Mouse (Mus musculus) heart, adult 2 months (tissue): Measurements from ENCODE around the gene Lrp11. TPM values are rescaled to one million over a fixed set of nuclear protein-coding genes. Genes with fewer than 3 reads are reported as not detected.

ENCODE experiments used
- DNase-seq, 2 experiments: peaks; one replicate each; pipeline ENCODE4 v3.0.0; 2021
- H3K27ac ChIP-seq: fragments of 200-600 bp; 2 replicates; pipeline ENCODE4 v1.8.1; 2022
- H3K27me3 ChIP-seq: fragments of 200-500 bp; 2 replicates; pipeline ENCODE4 v1.6.1; 2012; ENCODE audit warnings: mild to moderate bottlenecking, low read length, inconsistent platforms, mixed read lengths; ENCODE audit not compliant: control insufficient read depth, insufficient read depth
- H3K36me3 ChIP-seq: fragments of 200-500 bp; 2 replicates; pipeline ENCODE4 v1.6.1; 2012; ENCODE audit warnings: low read length, inconsistent platforms; ENCODE audit not compliant: control insufficient read depth, insufficient read depth
- H3K4me1 ChIP-seq: fragments of 200-500 bp; 2 replicates; pipeline ENCODE4 v1.6.1; 2011; ENCODE audit warnings: low read length; ENCODE audit not compliant: control insufficient read depth, insufficient read depth
- H3K4me3 ChIP-seq: fragments of 200-600 bp; 2 replicates; pipeline ENCODE4 v1.8.1; 2022
- H3K79me2 ChIP-seq: fragments of 200-500 bp; replicated peaks from 2 replicates; pipeline ENCODE4 v1.6.1; 2012; ENCODE audit warnings: mild to moderate bottlenecking, inconsistent platforms, low read length, moderate library complexity, mixed read lengths; ENCODE audit not compliant: control insufficient read depth, insufficient read depth
- H3K9ac ChIP-seq: fragments of 200-500 bp; 2 replicates; pipeline ENCODE4 v1.6.1; 2012; ENCODE audit warnings: low read depth, mild to moderate bottlenecking, control low read depth, inconsistent platforms, low read length, mixed read lengths
- CTCF ChIP-seq: fragments of 200-600 bp; IDR thresholded peaks from 2 replicates; pipeline ENCODE4 v1.8.1; 2022; ENCODE audit warnings: antibody characterized with exemption, mild to moderate bottlenecking, moderate library complexity
- EP300 ChIP-seq: fragments of 200-500 bp; IDR thresholded peaks from 2 replicates; pipeline ENCODE4 v1.6.1; 2011; ENCODE audit warnings: low read depth, low read length, control low read depth; ENCODE audit not compliant: insufficient read depth
- POLR2A ChIP-seq: fragments of 200-500 bp; IDR thresholded peaks from 2 replicates; pipeline ENCODE4 v1.6.1; 2011; ENCODE audit warnings: mild to moderate bottlenecking, low read depth, low read length, control low read depth; ENCODE audit not compliant: insufficient read depth
- WGBS: fragments of 180-500 bp; shearing (Covaris S2); methylation state at CpG from one replicate; pipeline ENCODE4 v1.1.7; 2018; 5-methylcytosine and 5-hydroxymethylcytosine counted together
- intact Hi-C: fragments of 180-260 bp; cut with DNase I; formaldehyde crosslinking; loops from one replicate; pipeline ENCODE4 v1.15.1; 2025
- long read RNA-seq: library from polyadenylated mRNA; stranded (forward); transcript quantifications from one replicate; pipeline ENCODE4 v2.0.0, GENCODE M21; 2021
- polyA plus RNA-seq: library from polyadenylated mRNA; depleted of rRNA; stranded (reverse); fragments of >200 nt; gene quantifications from 2 replicates; pipeline ENCODE4 v1.2.3, GENCODE M21; 2012; rRNA removed
- total RNA-seq, 2 experiments: library from RNA; stranded (reverse); gene quantifications; 2 replicates each; pipeline ENCODE4 v1.2.3; 2021

The Lrp11 gene
- total RNA-seq (1 to 10 TPM; 2.2 to 3.0 TPM), polyA plus RNA-seq (3.0 and 4.2 TPM in 2 replicates)
- long read RNA-seq, partial matches to known transcripts: 1 of 5 reads
- long read RNA-seq, other reads (novel, unspliced or antisense): 0 of 5 reads

DNA sequence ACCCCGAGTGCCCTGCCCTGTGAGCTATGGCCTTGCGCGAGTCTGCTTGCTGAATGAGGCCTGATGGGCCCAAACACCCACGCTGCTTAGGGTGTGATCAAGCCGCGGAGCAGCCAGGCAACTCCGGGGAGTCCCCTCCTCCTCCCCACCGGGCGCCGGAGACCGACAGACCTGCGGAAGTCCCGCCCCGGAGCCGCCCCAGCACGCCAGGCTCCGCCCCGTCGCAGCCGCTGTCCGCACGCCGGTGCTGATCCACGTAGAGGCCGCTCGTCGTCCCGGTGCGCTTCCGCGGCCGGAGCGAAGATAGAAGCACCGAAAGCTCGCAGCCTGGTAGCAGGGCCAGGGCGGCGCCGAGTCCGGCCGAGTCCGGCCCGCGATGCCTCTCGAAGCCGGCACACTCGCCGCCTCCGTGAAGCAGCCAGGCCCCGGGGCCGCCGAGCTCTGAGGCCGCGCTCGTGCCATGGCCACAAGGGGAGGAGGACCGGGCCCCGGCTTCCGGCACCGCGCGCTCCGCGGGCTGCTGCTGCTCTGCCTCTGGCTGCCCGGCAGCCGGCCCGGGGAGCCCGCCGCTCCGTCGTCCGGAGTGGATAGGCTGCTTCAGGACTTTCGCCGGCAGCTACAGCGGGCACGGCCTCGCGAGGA lies at the start of gene Lrp11:
TSS of gene Lrp11 (plus strand) at position 209 of the 642 bp plus-strand sequence.
- no peak for TF ChIP-seq EP300
- peak; percentile 35; the same call in 1 of the 2 replicates for TF ChIP-seq POLR2A
- peak; percentile 21 for TF ChIP-seq CTCF
- no peaks in the 10 kb centered on the region for H3K79me2 ChIP-seq
- DNase-seq: peak; percentile 93 to 98
- H3K36me3 ChIP-seq: no peaks in the 10 kb centered on the region
- H3K9ac ChIP-seq: peak within 1 kb of the TSS; percentile 93
- H3K4me3 ChIP-seq: peak within 1 kb of the TSS; percentile 62
- H3K27ac ChIP-seq: peak within 1 kb of the TSS; percentile 58
- no peaks in the 10 kb centered on the region; the same call in 1 of the 2 replicates for H3K27me3 ChIP-seq
- under 1% methylated on average over 76 of the region's 76 CpGs for whole genome bisulfite sequencing
- peaks cover 2% of the 10 kb centered on the region for H3K4me1 ChIP-seq
- intact Hi-C loops: no loop called here

DNA sequence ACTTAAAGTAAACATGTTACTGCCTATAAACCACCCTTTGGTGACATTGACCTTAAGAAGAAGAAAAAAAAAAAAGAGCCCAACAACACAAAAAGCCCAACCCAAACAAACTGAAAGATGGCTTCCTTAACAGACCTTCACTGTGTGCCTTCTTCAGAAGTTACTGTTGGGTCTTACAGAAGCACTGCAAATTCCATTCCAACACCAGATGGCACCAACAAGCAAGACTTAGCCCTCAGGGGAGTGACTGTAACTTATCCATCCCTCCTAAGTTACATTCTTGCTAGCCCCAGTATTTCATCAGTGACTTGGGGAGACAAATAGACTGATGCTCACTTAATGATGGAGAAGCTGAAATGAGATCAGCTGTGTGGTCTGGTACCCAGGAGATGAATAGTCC lies 11.6 kb upstream of the Lrp11 start:
- H3K27ac ChIP-seq: no peak overlapping the region
- no peaks in the 10 kb centered on the region for H3K36me3 ChIP-seq
- H3K79me2 ChIP-seq: no peaks in the 10 kb centered on the region
- no peaks in the 10 kb centered on the region for H3K27me3 ChIP-seq
- H3K4me3 ChIP-seq: no peak overlapping the region
- H3K4me1 ChIP-seq: no peaks in the 10 kb centered on the region
- DNase-seq: no peak
- no peak overlapping the region for H3K9ac ChIP-seq
- intact Hi-C loops: no loop called here
- no peak for TF ChIP-seq POLR2A
- TF ChIP-seq CTCF: peak; percentile 67
- TF ChIP-seq EP300: no peak

DNA sequence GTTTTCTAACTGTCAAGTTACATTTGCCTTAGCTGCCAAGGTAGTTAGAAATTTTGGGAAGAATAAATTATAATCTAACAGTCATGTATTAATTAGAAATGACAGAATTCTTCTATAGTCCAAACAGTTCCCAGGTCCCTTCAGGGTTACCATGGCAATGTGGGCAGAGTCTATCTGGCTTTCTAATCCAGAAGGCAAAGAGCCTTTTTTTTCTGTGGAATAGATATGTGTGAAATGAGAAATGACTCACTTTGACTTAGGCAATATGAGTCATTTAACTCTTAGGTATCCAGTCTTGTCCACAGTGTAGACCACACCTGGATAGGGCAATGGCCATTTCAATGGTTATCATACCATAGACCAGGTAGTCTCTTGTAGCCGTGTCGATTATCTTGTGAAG lies 8.2 kb upstream of the Lrp11 start:
- H3K27me3 ChIP-seq: no peaks in the 10 kb centered on the region
- intact Hi-C loops: no loop called here
- no peak for TF ChIP-seq EP300
- TF ChIP-seq POLR2A: no peak
- no peak overlapping the region for H3K9ac ChIP-seq
- no peak overlapping the region for H3K27ac ChIP-seq
- H3K36me3 ChIP-seq: no peaks in the 10 kb centered on the region
- H3K79me2 ChIP-seq: no peaks in the 10 kb centered on the region
- H3K4me1 ChIP-seq: no peaks in the 10 kb centered on the region
- no peak overlapping the region for H3K4me3 ChIP-seq
- no peak for DNase-seq
- WGBS: 92% methylated on average over 2 of the region's 2 CpGs

DNA sequence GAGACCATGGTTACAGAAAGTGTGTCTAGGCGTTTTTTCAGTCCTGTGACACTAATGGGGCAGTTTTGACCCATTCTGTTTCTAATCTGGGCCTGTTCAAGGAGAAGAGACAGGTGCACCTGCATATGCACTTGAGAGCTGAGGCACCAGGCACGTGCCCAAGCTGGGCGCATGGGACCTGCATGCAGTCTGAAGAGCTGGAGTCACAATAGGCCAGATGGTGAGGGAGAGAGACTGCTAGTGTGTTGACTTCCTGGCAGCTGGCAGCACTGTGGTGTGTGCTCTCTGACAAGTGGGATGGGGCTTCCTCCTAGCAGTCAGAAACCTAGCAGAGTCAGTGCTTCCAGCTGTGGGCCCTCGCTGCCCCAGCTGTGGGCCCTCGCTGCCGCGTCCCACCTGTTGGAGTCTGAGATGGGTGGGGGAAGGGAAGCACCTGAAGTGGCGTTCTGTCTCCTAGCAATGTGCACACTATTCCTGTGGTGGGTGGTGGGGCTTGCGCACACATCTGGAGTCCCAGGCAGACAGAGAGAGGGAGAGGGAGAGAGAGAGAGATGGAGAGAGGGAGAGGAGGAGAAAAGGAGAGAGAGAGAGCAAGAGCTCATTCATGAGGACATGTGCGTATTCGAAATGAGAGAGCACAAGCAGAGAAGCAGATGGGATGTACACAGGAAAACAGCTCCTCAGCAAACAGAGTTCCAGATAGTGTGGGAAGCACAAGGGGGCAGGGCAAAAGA lies 7.3 kb upstream of the Lrp11 start:
- Histone ChIP-seq H3K27ac (no peak overlapping the region), H3K4me1 (no peaks in the 10 kb centered on the region), H3K9ac (no peak overlapping the region), H3K79me2 (no peaks in the 10 kb centered on the region), H3K4me3 (no peak overlapping the region), H3K36me3 (no peaks in the 10 kb centered on the region), H3K27me3 (no peaks in the 10 kb centered on the region)
- intact Hi-C loops: no loop called here
- TF ChIP-seq POLR2A (no peak), EP300 (no peak), CTCF (no peak)
- 28% methylated on average over 11 of the region's 11 CpGs for WGBS
- DNase-seq: no peak

DNA sequence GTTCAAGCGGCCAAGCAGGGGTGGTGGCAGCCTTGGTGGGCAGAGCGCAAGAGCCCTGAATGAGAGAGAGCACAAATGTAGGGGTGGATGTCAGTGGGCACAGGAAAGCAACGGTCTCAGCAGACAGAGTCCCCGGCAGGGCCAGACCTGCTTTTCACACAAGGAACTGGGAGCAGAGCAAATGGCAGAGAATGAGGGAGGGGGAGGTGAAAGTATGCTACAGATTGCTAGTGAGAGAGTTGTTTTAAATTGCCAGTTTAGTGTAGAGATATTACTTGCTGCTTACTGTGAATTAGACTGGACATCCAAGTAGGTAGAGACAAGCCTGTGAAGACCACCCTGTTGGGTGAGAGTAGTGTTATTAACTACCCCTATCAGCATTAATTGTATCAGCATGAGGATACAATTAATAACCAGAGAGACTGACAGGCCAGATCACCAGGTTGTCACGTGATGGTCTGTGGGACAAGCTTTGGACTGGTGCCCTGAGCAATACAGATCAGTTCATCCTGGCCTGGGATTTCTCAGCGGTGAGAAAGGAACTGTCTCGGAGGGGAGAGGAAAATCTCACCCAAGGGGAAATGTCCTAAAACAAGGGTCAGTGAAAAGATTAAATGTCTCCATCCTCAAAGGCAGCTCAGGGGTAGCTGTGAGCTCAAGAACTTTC lies 6.6 kb upstream of the Lrp11 start:
- DNase-seq: no peak
- H3K9ac ChIP-seq: no peak overlapping the region
- TF ChIP-seq EP300: no peak
- TF ChIP-seq POLR2A: no peak
- TF ChIP-seq CTCF: no peak
- no peaks in the 10 kb centered on the region for H3K36me3 ChIP-seq
- intact Hi-C loops: no loop called here
- no peak overlapping the region for H3K27ac ChIP-seq
- no peaks in the 10 kb centered on the region for H3K4me1 ChIP-seq
- WGBS: 28% methylated on average over 7 of the region's 7 CpGs
- no peaks in the 10 kb centered on the region for H3K27me3 ChIP-seq
- H3K79me2 ChIP-seq: no peaks in the 10 kb centered on the region
- H3K4me3 ChIP-seq: no peak overlapping the region

DNA sequence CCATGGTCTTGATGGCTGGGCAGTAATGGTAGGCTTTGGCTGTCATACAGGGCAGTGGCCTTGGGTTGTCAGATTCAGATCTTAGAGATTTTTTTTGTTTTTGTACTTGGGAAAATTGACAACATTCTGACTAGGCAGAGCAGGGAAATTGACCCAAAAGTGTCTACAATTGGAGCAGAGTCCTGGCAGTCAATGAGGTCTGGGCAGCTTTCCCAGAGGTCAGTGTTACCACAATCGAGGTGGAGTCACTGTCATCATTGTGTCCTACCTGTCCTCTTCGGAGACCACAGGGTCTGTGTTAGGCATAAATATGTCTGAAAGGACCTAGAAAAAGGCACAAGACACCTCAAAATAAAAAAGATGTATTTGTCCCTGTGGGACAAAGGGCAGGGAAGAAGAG lies 2.8 kb upstream of the Lrp11 start:
- no peak for DNase-seq
- TF ChIP-seq CTCF (no peak), POLR2A (no peak), EP300 (no peak)
- intact Hi-C loops: no loop called here
- 29% methylated on average over 2 of the region's 2 CpGs for WGBS
- Histone ChIP-seq H3K79me2 (no peaks in the 10 kb centered on the region), H3K4me1 (peaks cover 2% of the 10 kb centered on the region), H3K4me3 (no peak overlapping the region), H3K27me3 (no peaks in the 10 kb centered on the region), H3K9ac (no peak overlapping the region), H3K36me3 (no peaks in the 10 kb centered on the region), H3K27ac (no peak overlapping the region)
